Mouse (Mus musculus) 416B (cell line): ENCODE data around the gene Hoxa9.

Experiments used
- DNase-seq: peaks from one replicate; pipeline ENCODE4 v3.0.0; 2011; ENCODE audit warnings: low read depth

Gene Hoxa9

GRCm38 (mm10) chr6:52216691-52217458 lies 14.0 kb downstream of the Hoxa9 start:
- DNase-seq: no peak

DNA sequence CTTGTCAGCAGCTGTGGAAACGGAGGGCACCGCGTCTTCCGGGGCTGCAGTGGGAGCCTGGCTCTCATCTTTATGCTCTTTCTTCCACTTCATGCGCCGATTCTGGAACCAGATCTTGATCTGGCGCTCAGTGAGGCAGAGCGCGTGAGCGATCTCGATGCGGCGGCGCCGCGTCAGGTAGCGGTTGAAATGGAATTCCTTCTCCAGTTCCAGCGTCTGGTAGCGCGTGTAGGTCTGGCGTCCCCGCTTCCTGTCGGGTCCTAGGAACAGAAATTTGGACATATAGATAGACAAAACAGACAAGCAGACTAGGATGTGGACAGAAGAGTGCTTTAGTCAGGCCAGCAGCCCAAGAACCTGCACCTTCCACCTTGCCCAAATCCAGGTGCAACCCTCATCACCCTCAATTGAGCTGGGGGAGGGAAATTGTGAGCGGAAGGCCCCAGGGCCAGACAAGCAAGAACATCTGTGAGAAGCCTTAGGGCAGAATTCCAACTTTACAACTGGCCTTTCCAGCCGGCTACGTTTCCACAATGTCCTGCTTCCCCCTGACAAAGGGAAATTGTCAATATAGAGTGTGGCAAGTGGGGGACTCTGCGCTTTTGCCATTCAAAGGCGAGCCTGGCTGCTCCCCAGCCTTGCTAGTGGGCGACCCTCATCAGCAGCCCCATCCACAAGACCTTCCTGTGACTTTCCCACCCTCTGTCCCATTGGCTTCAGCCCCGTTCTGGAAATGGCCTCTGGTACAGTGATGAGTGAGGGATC lies 14.9 kb downstream of the Hoxa9 start:
- DNase-seq: no peak

- DNase-seq: no peak
Measured at GRCm38 (mm10) chr6:52215070-52215469, 15.8 kb downstream of the Hoxa9 start.

GRCm38 (mm10) chr6:52214271-52214670 lies 16.6 kb downstream of the Hoxa9 start:
- peak; percentile 13 for DNase-seq

DNA sequence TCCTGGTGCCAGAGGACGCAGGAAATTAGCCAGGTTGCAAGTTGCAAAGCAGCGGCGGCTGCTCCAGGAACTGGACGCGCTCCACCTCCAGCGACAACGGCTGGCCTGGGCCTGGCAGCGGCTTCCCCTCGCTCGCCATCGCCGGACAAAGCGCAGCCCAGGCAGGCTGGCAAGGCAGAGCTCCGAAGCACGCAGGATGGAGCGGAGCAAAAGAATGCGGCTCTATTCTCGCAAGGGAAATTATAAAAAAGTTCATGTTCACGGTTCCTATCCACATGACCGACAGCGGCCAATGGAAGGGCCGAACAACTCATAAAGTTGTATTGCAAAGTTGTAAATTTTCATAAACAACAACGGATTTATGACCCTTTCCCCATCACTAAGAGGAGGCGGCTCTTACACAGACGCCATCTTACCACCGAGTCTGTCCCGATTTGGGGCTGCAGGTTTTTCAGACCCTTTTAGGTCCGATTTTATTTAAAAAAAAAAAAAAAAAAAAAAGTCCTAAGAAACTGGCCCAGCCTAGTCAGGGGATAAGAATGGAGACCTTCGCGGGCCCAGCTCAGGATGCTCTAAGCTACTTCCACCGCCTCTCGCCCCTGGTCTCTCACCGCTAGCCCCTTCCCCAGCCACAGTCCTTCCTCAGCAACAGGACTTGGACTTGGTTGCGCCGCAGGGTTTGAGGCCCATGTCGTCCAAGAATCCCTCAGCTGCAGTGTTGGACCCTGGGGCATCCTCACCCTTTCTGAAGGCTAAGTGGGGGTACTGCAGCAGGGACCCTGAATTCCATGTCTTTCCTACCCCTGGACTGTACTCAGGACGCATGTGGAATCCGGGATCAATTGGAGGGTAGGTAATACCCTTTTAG lies 17.5 kb downstream of the Hoxa9 start, which contains the start of the genes Hoxa3 and Gm28308:
Gene Hoxa3 (minus strand): TSS at position 218 of the 868 bp plus-strand sequence.
Gene Gm28308 (minus strand): TSS at position 221 of the 868 bp plus-strand sequence.
- DNase-seq: no peak

GRCm38 (mm10) chr6:52212556-52213118 lies 18.3 kb downstream of the Hoxa9 start:
- DNase-seq: no peak

DNA sequence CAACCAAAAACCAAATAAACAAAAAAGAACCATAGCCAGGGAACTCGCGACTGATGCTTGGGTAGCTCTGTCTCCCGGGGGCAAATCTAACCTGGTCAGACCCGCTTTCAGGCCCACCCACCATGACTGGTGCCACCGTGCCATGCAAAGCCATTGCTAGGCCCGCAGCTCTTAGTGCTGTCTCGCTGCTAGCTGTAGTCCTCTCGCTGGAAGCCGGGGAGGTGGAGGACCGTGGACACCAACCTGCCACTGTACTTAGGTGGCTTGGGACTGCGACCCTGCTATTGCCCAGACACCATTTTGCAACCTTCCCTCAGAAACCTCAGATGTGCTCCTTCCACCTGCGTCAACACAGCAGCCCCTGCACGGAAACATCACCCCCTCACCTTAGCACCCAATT lies 18.9 kb downstream of the Hoxa9 start:
- no peak for DNase-seq

GRCm38 (mm10) chr6:52211170-52211935 lies 19.5 kb downstream of the Hoxa9 start:
- DNase-seq: peak; percentile 53

DNA sequence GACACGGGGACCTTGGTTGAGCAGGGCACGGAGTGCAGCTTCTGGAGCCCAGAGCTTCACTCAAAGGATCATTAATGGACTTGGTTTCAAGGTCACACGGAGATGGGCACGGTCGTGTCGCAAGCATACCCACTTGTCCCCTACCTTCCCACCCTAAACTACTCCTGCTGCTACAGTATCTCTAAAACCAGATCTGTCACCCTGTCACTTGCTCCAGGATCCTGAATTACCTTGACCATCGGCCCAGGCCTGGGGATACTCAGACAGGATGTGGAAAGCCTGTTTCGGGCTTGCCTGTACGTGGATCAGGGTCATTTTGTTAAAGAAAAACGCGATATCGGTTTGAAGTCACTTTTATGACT lies 21.2 kb downstream of the Hoxa9 start:
- no peak for DNase-seq

- no peak for DNase-seq
Measured at GRCm38 (mm10) chr6:52208868-52209684, 21.8 kb downstream of the Hoxa9 start.

GRCm38 (mm10) chr6:52208072-52208867 lies 22.6 kb downstream of the Hoxa9 start, which contains the start of gene Hoxa6:
TSS of gene Hoxa6 (minus strand) at chr6:52208722.
- no peak for DNase-seq

DNA sequence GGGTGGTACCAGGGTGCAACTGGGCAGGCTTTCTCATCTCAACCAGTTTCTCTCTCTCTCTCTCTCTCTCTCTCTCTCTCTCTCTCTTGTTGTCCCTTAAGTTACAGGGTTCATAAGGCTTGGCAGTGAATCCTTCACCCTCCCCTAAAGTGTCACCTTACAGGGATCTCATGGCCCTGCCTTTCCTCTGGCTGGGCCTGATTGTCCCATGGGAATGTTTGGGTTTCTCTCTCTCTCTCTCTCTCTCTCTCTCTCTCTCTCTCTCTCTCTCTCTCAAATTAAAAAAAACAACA lies 23.3 kb downstream of the Hoxa9 start:
- no peak for DNase-seq

- no peak for DNase-seq
Measured at GRCm38 (mm10) chr6:52206882-52207683, 23.8 kb downstream of the Hoxa9 start.

GRCm38 (mm10) chr6:52205638-52206621 lies 25.0 kb downstream of the Hoxa9 start:
- no peak for DNase-seq

DNA sequence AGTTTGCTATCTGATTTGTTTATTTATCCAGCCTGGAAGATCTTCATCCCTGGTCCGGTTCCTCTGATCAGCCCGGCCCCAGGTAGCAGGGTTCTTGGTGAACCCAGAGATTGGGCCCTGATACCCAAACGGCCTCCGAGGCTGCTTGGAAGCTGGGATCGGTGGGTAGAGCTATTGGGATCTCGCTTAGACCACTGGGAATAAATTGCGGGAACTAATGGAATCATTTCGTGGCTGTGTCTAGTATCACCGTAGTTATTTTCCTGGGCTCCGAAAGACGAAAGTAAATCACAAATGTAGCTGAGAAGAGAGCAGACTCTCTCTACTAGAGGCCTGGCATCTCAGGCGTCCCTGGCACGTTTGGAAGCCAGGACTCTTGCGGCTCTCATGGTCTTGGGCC lies 25.7 kb downstream of the Hoxa9 start:
- no peak for DNase-seq

DNA sequence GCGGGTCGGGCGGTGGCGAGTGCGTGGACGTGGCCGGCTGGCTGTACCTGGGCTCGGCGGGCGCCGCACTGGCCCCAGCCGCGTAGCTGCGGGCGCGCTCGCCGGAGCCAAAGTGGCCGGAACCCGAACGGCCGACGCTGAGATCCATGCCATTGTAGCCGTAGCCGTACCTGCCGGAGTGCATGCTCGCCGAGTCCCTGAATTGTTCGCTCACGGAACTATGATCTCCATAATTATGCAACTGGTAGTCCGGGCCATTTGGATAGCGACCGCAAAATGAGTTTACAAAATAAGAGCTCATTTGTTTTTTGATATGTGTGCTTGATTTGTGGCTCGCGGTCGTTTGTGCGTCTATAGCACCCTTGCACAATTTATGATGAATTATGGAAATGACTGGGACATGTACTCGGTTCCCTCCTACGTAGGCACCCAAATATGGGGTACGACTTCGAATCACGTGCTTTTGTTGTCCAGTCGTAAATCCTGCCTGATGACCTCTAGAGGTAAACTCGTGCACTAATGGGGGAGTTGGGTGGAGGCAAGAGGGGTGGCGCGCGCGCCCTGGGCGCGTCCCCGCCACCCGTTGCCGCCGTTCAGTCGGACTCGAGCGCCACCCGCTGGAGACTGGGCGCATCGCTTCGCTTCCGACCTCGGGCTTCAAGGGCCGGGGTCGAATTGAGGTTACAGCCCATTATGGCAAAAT lies 26.7 kb downstream of the Hoxa9 start, which contains the start of gene Hoxa5:
Gene Hoxa5 (minus strand): TSS at position 538 of the 703 bp plus-strand sequence.
- DNase-seq: no peak
